Mouse (Mus musculus) embryonic fibroblast, embryonic 13.5 days (primary cell): Measurements from ENCODE around the gene Cbln3.

Experiments
- CTCF ChIP-seq: IDR thresholded peaks from 2 replicates; pipeline ENCODE4 v1.5.1; 2011; ENCODE audit warnings: mild to moderate bottlenecking, control low read depth, low read length, moderate library complexity, borderline replicate concordance; ENCODE audit not compliant: insufficient read depth
- POLR2A ChIP-seq: IDR thresholded peaks from 2 replicates; pipeline ENCODE4 v1.6.1; 2011; ENCODE audit warnings: low read depth, mild to moderate bottlenecking, control low read depth, low read length, moderate library complexity

DNA sequence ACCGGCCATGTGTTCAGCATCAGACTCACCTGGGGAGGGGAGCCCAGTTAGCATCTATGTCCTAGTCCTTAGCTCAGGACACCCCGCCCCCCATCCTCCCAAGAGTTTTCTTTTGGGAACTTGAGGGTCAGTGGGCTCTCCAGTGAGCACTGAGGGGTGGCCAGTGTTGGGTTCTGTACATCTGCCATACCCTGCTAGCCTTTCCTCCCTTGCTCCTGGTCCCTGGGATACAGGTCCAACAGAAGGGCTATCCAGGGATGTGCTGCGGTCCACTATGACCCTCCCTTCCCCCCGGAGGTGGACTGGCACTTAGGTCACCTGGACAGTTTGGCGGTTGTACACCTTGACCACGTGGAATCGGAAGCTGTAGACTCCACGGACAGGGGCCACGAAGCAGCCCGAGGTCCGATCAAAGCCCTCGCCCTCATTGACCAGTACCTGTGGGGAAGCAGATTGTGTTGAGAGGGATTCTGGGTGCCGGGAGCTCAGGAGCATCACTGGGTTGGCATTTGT is 987 bp downstream of the Cbln3 start:
- TF ChIP-seq CTCF (no peak), POLR2A (no peak)
